Mouse (Mus musculus): ENCODE results near the gene Taf6.

DNA sequence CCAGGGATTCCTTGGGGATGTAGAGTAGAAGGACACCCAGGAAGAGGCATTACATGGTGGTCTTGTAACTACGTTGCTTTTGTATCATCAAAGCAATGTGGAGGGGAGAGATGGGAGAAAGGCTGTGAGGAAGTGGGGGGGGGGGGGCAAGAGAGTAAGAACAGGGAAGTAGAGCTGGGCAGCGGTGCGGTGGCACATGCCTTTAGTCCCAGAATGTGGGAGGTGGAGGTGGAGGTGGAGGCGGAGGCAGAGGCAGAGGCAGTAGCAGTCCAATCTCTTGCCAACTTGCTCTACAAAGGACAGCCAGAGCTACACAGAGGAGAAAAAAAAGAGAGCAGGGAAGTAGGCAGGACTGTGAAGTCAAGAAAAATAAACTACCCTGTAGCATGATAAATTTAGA, 48.7 kb downstream of the Taf6 start:
- TF ChIP-seq CTCF (IDR thresholded peaks at IDR 0.05; ENCODE audit: low read depth) (no peak), EP300 (IDR thresholded peaks at IDR 0.05; ENCODE audit: low read depth) (no peak)

All from liver, embryonic 14.5 days (tissue).